In genomic region chr3:97971117-97971516, GRCm38 (mm10) we compare ENCODE assay signal across 10 mouse cellular contexts. TPM values are rescaled to one million over a fixed set of nuclear protein-coding genes. Genes with fewer than 3 reads are reported as not detected.
A peak's percentile ranks its signal among the peaks of the same experiment; 100 is the strongest.
DNase-seq lines count a peak whose midpoint lies in the region; ATAC-seq and TF ChIP-seq lines count a peak whose summit lies in the region.
"Had no signal": no experiment of that assay in that cellular context is flagged by ENCODE, and none has a peak within 500 bp of the region (broad histone marks: within the 10 kb centered on the region; RNA-seq: fewer than 3 reads in every experiment).

No protein-coding gene starts in this region.

- ATAC-seq in kidney, postnatal 0 days (replicated peaks; ENCODE audit: low FRiP score, low read depth) = peak; percentile 48
- ATAC-seq in common myeloid progenitor, adult 5-6 weeks (replicated peaks; ENCODE audit: low read depth, poor library complexity, severe bottlenecking) = peak; percentile 98
- peak; percentile 10; the same call in 1 of the 2 replicates for ATAC-seq in liver, embryonic 15.5 days (ENCODE audit: insufficient read depth)

- no peak overlapping the region for H3K9ac ChIP-seq in kidney, postnatal 0 days (ENCODE audit: low read depth, low read length)
- no peak overlapping the region for H3K9ac ChIP-seq in liver, embryonic 15.5 days

- H3K9me3 ChIP-seq in kidney, postnatal 0 days (replicated peaks; ENCODE audit: low read length) = no peaks in the 10 kb centered on the region
- H3K9me3 ChIP-seq in liver, embryonic 15.5 days (replicated peaks) = no peaks in the 10 kb centered on the region

- 17% methylated on average over 7 of the region's 7 CpGs for WGBS in kidney, postnatal 0 days
- 19% methylated on average over 7 of the region's 7 CpGs for WGBS in liver, embryonic 15.5 days (ENCODE audit: insufficient replicate concordance)

- H3K4me3 ChIP-seq in kidney, postnatal 0 days (replicated peaks; ENCODE audit: low read depth, low read length) = no peak overlapping the region
- H3K4me3 ChIP-seq in liver, embryonic 15.5 days (replicated peaks) = no peak overlapping the region
- H3K4me3 ChIP-seq: erythroblast, embryonic 14.5 days; myocyte had no signal

- H3K4me2 ChIP-seq in kidney, postnatal 0 days (ENCODE audit: low read length) = no peak overlapping the region
- H3K4me2 ChIP-seq in liver, embryonic 15.5 days = peak overlapping the region; percentile 35; the same call in 1 of the 2 replicates

- H3K27me3 ChIP-seq in kidney, postnatal 0 days (ENCODE audit: insufficient read depth, low read length) = no peaks in the 10 kb centered on the region
- no peaks in the 10 kb centered on the region for H3K27me3 ChIP-seq in liver, embryonic 15.5 days

- H3K4me1 ChIP-seq in kidney, postnatal 0 days (replicated peaks; ENCODE audit: insufficient read depth, low read length) = peaks cover 17% of the 10 kb centered on the region; the same call in 1 of the 2 replicates
- peaks cover 34% of the 10 kb centered on the region for H3K4me1 ChIP-seq in liver, embryonic 15.5 days (replicated peaks)

- no peaks in the 10 kb centered on the region for H3K36me3 ChIP-seq in kidney, postnatal 0 days (ENCODE audit: insufficient read depth, low read length)
- no peaks in the 10 kb centered on the region for H3K36me3 ChIP-seq in liver, embryonic 15.5 days (replicated peaks)

- H3K27ac ChIP-seq in kidney, postnatal 0 days = no peak overlapping the region
- H3K27ac ChIP-seq in liver, embryonic 15.5 days (replicated peaks) = no peak overlapping the region

- DNase-seq in kidney, postnatal 0 days (ENCODE audit: low spot score) = peak; percentile 50
- no peak for DNase-seq in kidney, adult 18-20 months
- peak; percentile 44 to 49 for DNase-seq in spleen, postnatal 14 days (ENCODE audit: low spot score in 2 of 2)
- DNase-seq in left cerebral cortex, adult 18-20 months (ENCODE audit: low spot score in 2 of 2) = no peak
- DNase-seq in right cerebral cortex, adult 18-20 months = no peak
- no peak for DNase-seq in cerebellum, postnatal 10 days

- no peak for TF ChIP-seq CTCF in kidney, postnatal 0 days (IDR thresholded peaks at IDR 0.05; ENCODE audit: low read depth)

RNA-seq across cellular contexts. Expression of gene Notch2, which starts 42.2 kb away (rescaled TPM):
- polyA plus RNA-seq in kidney, postnatal 0 days (2015; fragmentation: Nextera tagmentation; extraction: Ambion mirVana) = 25.2 and 26.0 TPM in 2 replicates
- 41.1 and 48.9 TPM in 2 replicates for total RNA-seq in common myeloid progenitor, adult 5-6 weeks (2017)
- 6.4 and 7.0 TPM in 2 replicates for polyA plus RNA-seq in liver, embryonic 15.5 days (2015; fragmentation: Nextera tagmentation; extraction: Ambion mirVana)
- 10 to 100 TPM; 13.0 to 15.7 TPM for total RNA-seq in left cerebral cortex, adult 18-20 months (2021)

Comparison
In these comparisons a context has a peak if more than half of its experiments do, and no peak if none do; other contexts are left out.
1. DNase-seq: peak in kidney, postnatal 0 days (single experiment) and spleen, postnatal 14 days (2 of 2); none in kidney, adult 18-20 months (single experiment), left cerebral cortex, adult 18-20 months (0 of 2), right cerebral cortex, adult 18-20 months (single experiment) and cerebellum, postnatal 10 days (0 of 2).
2. ATAC-seq: peak in every context shown above with its lines; median percentile 98 in common myeloid progenitor, adult 5-6 weeks; 48 in kidney, postnatal 0 days; 10 in liver, embryonic 15.5 days.